Mouse (Mus musculus): ENCODE data around the gene Agfg2. TPM values are rescaled to one million over a fixed set of nuclear protein-coding genes. Genes with fewer than 3 reads are reported as not detected.

Agfg2 gene
- polyA plus RNA-seq, 1 experiment = not detected

- Histone ChIP-seq H3K27ac (ENCODE audit: insufficient read depth, low read depth, low read length) (no peak overlapping the region), H3K4me3 (ENCODE audit: insufficient read depth, low read depth, low read length) (no peak overlapping the region), H3K4me1 (ENCODE audit: control insufficient read depth, insufficient read depth, low read length) (peaks cover 20% of the 10 kb centered on the region)
- 89% methylated on average over 6 of the region's 6 CpGs for WGBS
- no peak for TF ChIP-seq POLR2A (IDR thresholded peaks at IDR 0.05; ENCODE audit: insufficient read depth, low read depth, low read length)
- TF ChIP-seq CTCF (IDR thresholded peaks at IDR 0.05; ENCODE audit: insufficient read depth, low read depth, low read length) = no peak
Observed at GRCm38 (mm10) chr5:137673015-137673414, 11.5 kb downstream of the Agfg2 start.

GRCm38 (mm10) chr5:137672361-137672760, 12.2 kb downstream of the Agfg2 start:
- Histone ChIP-seq H3K4me1 (ENCODE audit: control insufficient read depth, insufficient read depth, low read length) (peaks cover 20% of the 10 kb centered on the region), H3K4me3 (ENCODE audit: insufficient read depth, low read depth, low read length) (no peak overlapping the region)

GRCm38 (mm10) chr5:137671443-137672240, 12.9 kb downstream of the Agfg2 start:
- Histone ChIP-seq H3K27ac (ENCODE audit: insufficient read depth, low read depth, low read length) (peak overlapping the region; percentile 74), H3K4me1 (ENCODE audit: control insufficient read depth, insufficient read depth, low read length) (peaks cover 20% of the 10 kb centered on the region), H3K4me3 (ENCODE audit: insufficient read depth, low read depth, low read length) (no peak overlapping the region)
- TF ChIP-seq POLR2A (IDR thresholded peaks at IDR 0.05; ENCODE audit: insufficient read depth, low read depth, low read length) = no peak
- no peak for TF ChIP-seq CTCF (IDR thresholded peaks at IDR 0.05; ENCODE audit: insufficient read depth, low read depth, low read length)
- 22% methylated on average over 9 of the region's 9 CpGs for WGBS

More at GRCm38 (mm10) chr5:137672361-137672760, 12.2 kb downstream of the Agfg2 start:
- peak overlapping the region; percentile 74; the same call in 1 of the 2 replicates for H3K27ac ChIP-seq (ENCODE audit: insufficient read depth, low read depth, low read length)
- WGBS = 73% methylated on average over 5 of the region's 5 CpGs
- TF ChIP-seq POLR2A (IDR thresholded peaks at IDR 0.05; ENCODE audit: insufficient read depth, low read depth, low read length) (no peak), CTCF (IDR thresholded peaks at IDR 0.05; ENCODE audit: insufficient read depth, low read depth, low read length) (no peak)

GRCm38 (mm10) chr5:137670240-137670639, 14.3 kb downstream of the Agfg2 start:
- H3K27ac ChIP-seq (ENCODE audit: insufficient read depth, low read depth, low read length) = no peak overlapping the region
- TF ChIP-seq CTCF (IDR thresholded peaks at IDR 0.05; ENCODE audit: insufficient read depth, low read depth, low read length) = no peak
- TF ChIP-seq POLR2A (IDR thresholded peaks at IDR 0.05; ENCODE audit: insufficient read depth, low read depth, low read length) = no peak
- peaks cover 20% of the 10 kb centered on the region for H3K4me1 ChIP-seq (ENCODE audit: control insufficient read depth, insufficient read depth, low read length)
- H3K4me3 ChIP-seq (ENCODE audit: insufficient read depth, low read depth, low read length) = no peak overlapping the region
- WGBS = 97% methylated on average over 1 of the region's 1 CpGs

GRCm38 (mm10) chr5:137668971-137669370, 15.6 kb downstream of the Agfg2 start:
- no peak overlapping the region for H3K27ac ChIP-seq (ENCODE audit: insufficient read depth, low read depth, low read length)
- WGBS = 59% methylated on average over 10 of the region's 10 CpGs
- TF ChIP-seq POLR2A (IDR thresholded peaks at IDR 0.05; ENCODE audit: insufficient read depth, low read depth, low read length) (no peak), CTCF (IDR thresholded peaks at IDR 0.05; ENCODE audit: insufficient read depth, low read depth, low read length) (no peak)
- H3K4me1 ChIP-seq (ENCODE audit: control insufficient read depth, insufficient read depth, low read length) = peaks cover 20% of the 10 kb centered on the region
- no peak overlapping the region for H3K4me3 ChIP-seq (ENCODE audit: insufficient read depth, low read depth, low read length)

- Histone ChIP-seq H3K4me3 (ENCODE audit: insufficient read depth, low read depth, low read length) (no peak overlapping the region), H3K4me1 (ENCODE audit: control insufficient read depth, insufficient read depth, low read length) (no peaks in the 10 kb centered on the region), H3K27ac (ENCODE audit: insufficient read depth, low read depth, low read length) (no peak overlapping the region)
- TF ChIP-seq CTCF (IDR thresholded peaks at IDR 0.05; ENCODE audit: insufficient read depth, low read depth, low read length) (no peak), POLR2A (IDR thresholded peaks at IDR 0.05; ENCODE audit: insufficient read depth, low read depth, low read length) (no peak)
- WGBS = 82% methylated on average over 9 of the region's 9 CpGs
Observed at GRCm38 (mm10) chr5:137663057-137663456, 21.5 kb downstream of the Agfg2 start.

GRCm38 (mm10) chr5:137660064-137660688, 24.4 kb downstream of the Agfg2 start:
- no peak overlapping the region for H3K4me3 ChIP-seq (ENCODE audit: insufficient read depth, low read depth, low read length)
- peaks cover 2% of the 10 kb centered on the region; the same call in 1 of the 2 replicates for H3K4me1 ChIP-seq (ENCODE audit: control insufficient read depth, insufficient read depth, low read length)
- TF ChIP-seq POLR2A (IDR thresholded peaks at IDR 0.05; ENCODE audit: insufficient read depth, low read depth, low read length) (no peak), CTCF (IDR thresholded peaks at IDR 0.05; ENCODE audit: insufficient read depth, low read depth, low read length) (no peak)
- WGBS = 79% methylated on average over 6 of the region's 6 CpGs
- no peak overlapping the region for H3K27ac ChIP-seq (ENCODE audit: insufficient read depth, low read depth, low read length)

GRCm38 (mm10) chr5:137656977-137657376, 27.5 kb downstream of the Agfg2 start:
- Histone ChIP-seq H3K4me3 (ENCODE audit: insufficient read depth, low read depth, low read length) (no peak overlapping the region), H3K27ac (ENCODE audit: insufficient read depth, low read depth, low read length) (peak overlapping the region; percentile 36; the same call in 1 of the 2 replicates), H3K4me1 (ENCODE audit: control insufficient read depth, insufficient read depth, low read length) (peaks cover 2% of the 10 kb centered on the region; the same call in 1 of the 2 replicates)
- TF ChIP-seq CTCF (IDR thresholded peaks at IDR 0.05; ENCODE audit: insufficient read depth, low read depth, low read length) (peak; percentile 21; the same call in 1 of the 2 replicates), POLR2A (IDR thresholded peaks at IDR 0.05; ENCODE audit: insufficient read depth, low read depth, low read length) (no peak)
- WGBS = 16% methylated on average over 6 of the region's 6 CpGs

GRCm38 (mm10) chr5:137654746-137655145, 29.8 kb downstream of the Agfg2 start:
- TF ChIP-seq CTCF (IDR thresholded peaks at IDR 0.05; ENCODE audit: insufficient read depth, low read depth, low read length) = no peak
- TF ChIP-seq POLR2A (IDR thresholded peaks at IDR 0.05; ENCODE audit: insufficient read depth, low read depth, low read length) = no peak
- no peak overlapping the region for H3K27ac ChIP-seq (ENCODE audit: insufficient read depth, low read depth, low read length)
- WGBS = 72% methylated on average over 7 of the region's 7 CpGs
- H3K4me1 ChIP-seq (ENCODE audit: control insufficient read depth, insufficient read depth, low read length) = peaks cover 2% of the 10 kb centered on the region; the same call in 1 of the 2 replicates
- H3K4me3 ChIP-seq (ENCODE audit: insufficient read depth, low read depth, low read length) = no peak overlapping the region
